Mouse (Mus musculus) erythroblast, embryonic 14.5 days (primary cell): ENCODE data around the gene Vmn2r36. TPM values are rescaled to one million over a fixed set of nuclear protein-coding genes. Genes with fewer than 3 reads are reported as not detected.
"Not testable (repeated sequence)": the region's sequence is repeated elsewhere in the genome, so short reads cannot be mapped to it uniquely, and the experiment has no call there.

Experiments
- H3K27me3 ChIP-seq: 2 replicates; pipeline ENCODE4 v1.6.1; 2012; ENCODE audit warnings: inconsistent platforms; ENCODE audit not compliant: control insufficient read depth
- H3K36me3 ChIP-seq: 2 replicates; pipeline ENCODE4 v1.6.1; 2012; ENCODE audit warnings: mild to moderate bottlenecking, inconsistent platforms; ENCODE audit not compliant: control insufficient read depth
- H3K4me1 ChIP-seq: 2 replicates; pipeline ENCODE4 v1.6.1; 2012; ENCODE audit warnings: inconsistent platforms; ENCODE audit not compliant: control insufficient read depth
- H3K4me3 ChIP-seq: replicated peaks from 2 replicates; pipeline ENCODE3; 2012; ENCODE audit warnings: moderate library complexity, mild to moderate bottlenecking, inconsistent platforms
- H3K9me3 ChIP-seq: 2 replicates; pipeline ENCODE4 v1.6.1; 2012; ENCODE audit warnings: low read length, inconsistent platforms, mixed read lengths; ENCODE audit not compliant: control insufficient read depth
- polyA plus RNA-seq: library from polyadenylated mRNA; stranded (reverse); fragments of >175 nt; gene quantifications from 2 replicates; pipeline ENCODE4 v1.2.3, GENCODE M21; 2012

Vmn2r36 gene
- not detected in 2 replicates for polyA plus RNA-seq

- H3K4me3 ChIP-seq, H3K27me3 ChIP-seq, H3K9me3 ChIP-seq, H3K36me3 ChIP-seq, H3K4me1 ChIP-seq: not testable (repeated sequence)
These were observed at the start of gene Vmn2r36 for GRCm38 (mm10) chr7:7902395-7902794. TSS of gene Vmn2r36 (minus strand) at chr7:7902495.

Other genes starting within 250 kb of the Vmn2r36 start
- gene Vmn2r34, start 213.0 kb downstream of the Vmn2r36 start, polyA plus RNA-seq = not detected in 2 replicates
- gene Vmn2r35, start 82.6 kb downstream of the Vmn2r36 start, polyA plus RNA-seq = not detected in 2 replicates